Mouse (Mus musculus): ENCODE measurements around the gene Foxn1. TPM values are rescaled to one million over a fixed set of nuclear protein-coding genes. Genes with fewer than 3 reads are reported as not detected.
A peak's percentile ranks its signal among the peaks of the same experiment; 100 is the strongest.

The Foxn1 gene
- total RNA-seq, 2 experiments from 2014 or later, result not detected

DNA sequence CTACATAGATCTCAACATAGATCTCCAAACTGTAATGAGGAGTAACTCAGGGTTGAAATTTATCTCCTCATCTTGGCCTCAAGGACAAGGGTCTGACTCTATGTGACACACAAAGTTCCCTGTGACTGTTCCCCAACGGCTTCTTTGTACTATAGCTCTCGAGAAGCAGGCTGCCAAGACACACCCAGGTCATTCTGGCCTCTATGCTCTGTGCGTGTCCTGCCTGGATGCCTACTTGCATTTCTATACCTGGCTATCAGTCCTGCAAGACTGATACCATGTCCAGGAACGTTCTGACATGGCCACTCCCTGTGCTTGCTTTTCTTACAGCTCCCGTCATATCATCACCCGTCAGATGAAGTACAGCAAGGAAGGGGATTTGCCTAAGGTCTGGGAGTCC, 15.7 kb upstream of the Foxn1 start:
- no peak for DNase-seq (ENCODE audit: low spot score in 2 of 2)
- intact Hi-C loops (cut with DNase I), result no loop called here

DNA sequence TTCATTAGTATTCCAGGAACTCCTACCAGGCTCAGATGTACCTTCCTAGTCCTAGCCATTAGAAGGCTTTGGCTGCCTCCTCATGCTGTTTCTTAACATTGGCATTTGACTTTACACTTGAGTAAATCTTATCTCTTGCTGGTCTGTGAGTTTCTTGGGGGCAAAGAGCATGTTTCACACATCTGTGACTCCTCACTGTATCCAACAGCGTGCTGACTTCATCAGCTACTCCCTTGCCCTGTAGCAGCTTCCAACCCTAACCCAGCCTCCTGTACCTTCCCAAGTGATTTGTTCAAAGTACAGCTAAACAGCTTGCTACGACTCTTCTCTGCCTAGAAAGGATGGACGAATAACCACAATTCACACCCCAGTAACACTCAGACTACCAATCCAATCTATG, 15.1 kb upstream of the Foxn1 start:
- intact Hi-C loops (cut with DNase I), result no loop called here
- DNase-seq (ENCODE audit: low spot score in 2 of 2), result no peak

DNA sequence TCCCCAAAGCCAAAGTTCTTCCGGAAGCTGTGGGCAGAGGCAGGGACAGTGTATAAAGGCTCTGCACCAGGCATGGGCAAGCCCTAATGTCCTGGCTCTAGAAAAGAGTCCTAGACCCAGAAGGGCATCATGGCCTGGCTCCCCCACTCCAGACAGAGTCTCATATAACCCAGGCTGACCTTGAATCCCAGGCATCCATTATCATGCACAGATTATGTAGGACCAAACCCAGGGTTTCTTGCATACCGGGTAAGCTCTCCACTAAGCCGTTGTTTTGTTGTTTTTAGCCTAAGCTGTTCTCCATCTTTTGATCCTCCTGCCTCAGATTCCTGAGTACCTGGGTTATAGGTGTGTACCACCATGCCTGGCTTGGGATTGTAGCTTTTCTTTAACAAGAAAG, 14.6 kb upstream of the Foxn1 start:
- DNase-seq (ENCODE audit: low spot score in 2 of 2), result no peak
- intact Hi-C loops (cut with DNase I), result no loop called here

- DNase-seq (ENCODE audit: low spot score in 2 of 2), result peak; percentile 87 to 91
- intact Hi-C loops (cut with DNase I), result loop anchor here (1.0 kb wide), 1 partner anchor 39 kb away; no protein-coding TSS in a partner anchor
These were observed 13.3 kb upstream of the Foxn1 start for GRCm38 (mm10) chr11:78399680-78400079.

DNA sequence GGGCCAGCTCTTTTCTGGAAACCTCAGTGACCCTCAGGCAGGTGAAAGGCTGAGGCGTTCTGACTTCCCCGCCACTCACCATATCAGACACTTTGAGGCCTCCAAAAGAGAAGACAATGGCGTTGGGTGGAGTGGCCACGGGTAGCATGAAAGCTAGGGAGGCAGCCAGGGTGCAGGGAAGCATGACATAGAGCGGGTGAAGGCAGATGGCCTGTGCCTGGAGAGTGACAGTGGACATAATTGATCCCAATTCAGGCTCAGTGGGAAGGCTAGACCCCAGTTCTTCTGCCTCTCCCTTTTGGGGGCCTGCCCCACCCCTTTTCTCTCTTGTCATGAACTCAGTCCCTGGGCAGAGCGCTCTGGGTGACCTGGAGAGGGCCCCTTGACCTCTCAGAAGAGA, 11.9 kb upstream of the Foxn1 start:
- intact Hi-C loops (cut with DNase I), result no loop called here
- DNase-seq (ENCODE audit: low spot score in 2 of 2), result no peak

DNA sequence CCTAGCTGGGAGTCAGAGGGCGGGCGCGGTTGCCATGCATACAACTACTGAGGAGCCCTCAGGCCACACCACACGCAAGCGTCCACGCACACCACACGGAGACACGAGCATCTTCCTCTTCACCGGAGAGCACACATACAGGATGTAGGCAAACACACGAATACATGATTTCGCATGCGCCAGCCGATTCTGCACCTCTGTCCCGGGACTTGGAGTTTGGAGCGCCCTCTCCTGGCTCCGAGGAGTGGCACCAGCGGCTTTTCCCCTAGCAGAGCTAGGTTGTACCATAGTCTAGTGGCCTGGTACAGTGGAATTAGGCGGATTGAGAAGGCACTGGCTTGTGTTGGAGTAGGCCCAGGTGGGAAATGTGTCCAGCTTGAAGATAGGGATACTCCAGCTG, 11.0 kb upstream of the Foxn1 start:
- intact Hi-C loops (cut with DNase I), result no loop called here
- DNase-seq (ENCODE audit: low spot score in 2 of 2), result peak; percentile 55 to 60

- DNase-seq (ENCODE audit: low spot score in 2 of 2), result no peak
- intact Hi-C loops (cut with DNase I), result no loop called here
These were observed 10.6 kb upstream of the Foxn1 start for GRCm38 (mm10) chr11:78396950-78397349.

DNA sequence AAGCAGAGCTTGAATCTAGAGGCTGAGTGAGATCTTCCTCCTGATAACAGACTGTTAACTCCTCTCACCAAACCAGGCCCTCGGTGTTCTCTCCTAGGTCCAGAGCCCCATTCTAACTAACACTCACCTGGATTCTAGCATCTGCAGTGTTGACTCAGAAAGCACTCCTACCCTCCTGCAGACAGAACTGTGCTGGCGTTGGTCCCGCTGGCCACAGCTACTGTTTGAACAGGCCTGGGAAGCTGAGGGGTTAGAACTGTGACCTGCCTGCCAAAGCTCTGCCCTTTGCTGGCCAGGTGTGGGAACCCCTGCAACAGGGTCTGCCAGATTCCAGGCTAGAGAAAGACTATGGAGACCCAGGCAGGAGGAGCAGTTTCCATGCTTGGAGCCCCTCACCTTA, 6.4 kb upstream of the Foxn1 start:
- intact Hi-C loops (cut with DNase I), result no loop called here

DNA sequence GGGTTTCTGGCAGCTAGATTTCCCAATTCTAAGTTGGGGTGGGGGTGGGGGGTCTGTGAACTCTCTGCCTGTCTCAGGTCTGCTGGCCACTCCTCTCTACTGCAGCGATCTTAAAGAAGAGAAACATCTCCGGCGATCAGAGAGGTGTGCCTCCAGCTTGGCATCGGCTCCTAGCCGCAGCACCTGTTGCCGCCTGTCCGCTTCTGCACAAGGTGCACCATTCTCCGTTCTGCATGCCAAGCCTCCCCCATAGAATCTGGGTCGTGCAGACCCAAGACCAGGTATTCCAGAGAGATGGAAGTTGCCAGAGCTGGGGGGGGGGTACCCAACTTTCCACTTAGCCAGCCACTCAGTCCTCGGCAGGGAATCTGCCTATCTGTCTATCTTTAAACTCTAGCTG, 582 bp downstream of the Foxn1 start:
- no peak for DNase-seq (ENCODE audit: low spot score in 2 of 2)
- intact Hi-C loops (cut with DNase I), result loop anchor here (1.0 kb wide), 1 partner anchor 29 kb away; no protein-coding TSS in a partner anchor

More for the DNA sequence above, 6.4 kb upstream of the Foxn1 start:
- no peak for DNase-seq (ENCODE audit: low spot score in 2 of 2)

GRCm38 (mm10) chr11:78382701-78383100, 3.7 kb downstream of the Foxn1 start:
- no peak for DNase-seq (ENCODE audit: low spot score in 2 of 2)
- intact Hi-C loops (cut with DNase I), result no loop called here

GRCm38 (mm10) chr11:78382286-78382685, 4.1 kb downstream of the Foxn1 start:
- intact Hi-C loops (cut with DNase I), result no loop called here
- no peak for DNase-seq (ENCODE audit: low spot score in 2 of 2)

DNA sequence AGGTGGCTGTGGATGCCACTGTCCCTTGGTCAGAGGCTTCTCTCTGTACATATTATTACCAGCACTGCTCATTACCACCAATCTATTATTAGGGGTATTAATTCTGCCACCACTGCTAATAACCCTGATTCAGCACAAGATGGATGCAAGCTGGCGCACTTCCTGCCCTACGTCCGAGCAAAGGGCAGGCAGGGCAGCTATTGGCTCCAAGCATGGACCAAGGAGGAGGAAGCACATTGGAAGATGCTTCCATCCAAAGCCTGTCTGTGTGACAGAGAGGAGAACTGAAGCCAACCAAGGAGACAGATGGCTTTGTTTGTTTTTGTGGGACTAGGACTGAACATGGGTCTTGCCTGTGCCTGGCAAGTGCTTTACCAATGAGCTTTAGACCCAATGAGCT, 5.4 kb downstream of the Foxn1 start:
- intact Hi-C loops (cut with DNase I), result no loop called here
- no peak for DNase-seq (ENCODE audit: low spot score in 2 of 2)

DNA sequence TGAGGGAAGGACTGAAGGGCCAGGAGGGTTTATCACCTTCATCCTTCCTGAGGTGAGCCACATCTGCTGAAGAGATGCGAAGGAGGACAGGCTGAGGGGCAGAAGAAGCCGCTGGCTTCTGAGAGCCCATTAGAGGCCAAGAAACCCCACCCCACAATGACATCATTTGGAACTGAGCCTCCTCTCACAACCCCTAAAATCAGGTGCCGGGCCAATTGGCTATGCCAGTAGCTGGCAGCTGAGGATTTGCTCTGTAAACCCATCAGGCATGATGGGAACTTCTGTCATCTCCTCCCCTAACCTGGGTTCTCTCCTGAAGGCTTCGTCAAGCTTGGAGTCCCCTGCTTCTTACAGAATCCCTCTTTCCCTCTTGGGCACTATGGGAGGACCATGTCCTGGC, 6.0 kb downstream of the Foxn1 start:
- intact Hi-C loops (cut with DNase I), result no loop called here
- DNase-seq (ENCODE audit: low spot score in 2 of 2), result no peak

- intact Hi-C loops (cut with DNase I), result no loop called here
- no peak for DNase-seq (ENCODE audit: low spot score in 2 of 2)
These were observed 8.7 kb downstream of the Foxn1 start for GRCm38 (mm10) chr11:78377549-78378159.

DNA sequence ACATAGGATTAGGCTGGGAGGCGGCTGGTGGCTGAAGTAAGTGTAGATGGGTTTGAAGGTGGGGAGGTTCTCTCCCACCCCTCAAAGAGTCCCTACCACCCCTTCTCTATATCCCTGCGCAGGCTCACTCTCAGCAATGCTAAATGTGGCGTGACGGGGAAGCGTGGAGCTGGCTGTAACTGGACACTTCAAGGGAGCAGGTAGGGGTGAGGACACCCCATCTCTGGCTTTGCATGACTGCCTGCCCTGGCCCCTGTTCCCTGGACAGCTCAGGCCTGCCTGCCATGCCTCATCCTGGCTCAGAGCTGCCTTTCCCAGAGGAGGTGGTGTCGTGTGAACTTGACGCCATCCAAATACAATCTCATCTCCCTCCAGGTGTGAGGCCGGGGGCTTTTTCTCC, 12.2 kb downstream of the Foxn1 start:
- DNase-seq (ENCODE audit: low spot score in 2 of 2), result no peak

GRCm38 (mm10) chr11:78372610-78373009, 13.7 kb downstream of the Foxn1 start:
- no peak for DNase-seq (ENCODE audit: low spot score in 2 of 2)
- intact Hi-C loops (cut with DNase I), result no loop called here

More for the DNA sequence above, 12.2 kb downstream of the Foxn1 start:
- intact Hi-C loops (cut with DNase I), result no loop called here

DNA sequence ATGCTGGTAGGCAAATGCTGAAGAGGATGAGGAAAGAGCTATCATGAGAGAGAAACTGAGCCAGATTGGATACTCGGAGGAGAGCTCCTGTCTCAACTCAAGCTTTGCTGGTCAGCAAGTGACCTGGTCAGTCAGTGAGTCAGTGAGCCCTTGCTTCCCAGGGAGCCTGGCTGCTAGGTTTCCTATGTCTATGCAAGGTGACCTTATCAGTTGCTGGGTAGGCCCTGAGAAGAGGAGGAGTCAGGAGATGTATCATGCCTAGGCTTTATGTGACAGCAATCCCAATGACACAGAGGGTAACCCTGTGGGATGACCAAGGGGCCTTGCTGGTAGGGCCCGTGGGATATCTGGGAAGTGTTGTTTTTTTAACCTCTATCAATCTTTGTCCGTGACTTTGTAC, 14.2 kb downstream of the Foxn1 start:
- intact Hi-C loops (cut with DNase I), result no loop called here
- no peak for DNase-seq (ENCODE audit: low spot score in 2 of 2)

- intact Hi-C loops (cut with DNase I), result no loop called here
- no peak for DNase-seq (ENCODE audit: low spot score in 2 of 2)
These were observed 14.6 kb downstream of the Foxn1 start for GRCm38 (mm10) chr11:78371711-78372110.

DNA sequence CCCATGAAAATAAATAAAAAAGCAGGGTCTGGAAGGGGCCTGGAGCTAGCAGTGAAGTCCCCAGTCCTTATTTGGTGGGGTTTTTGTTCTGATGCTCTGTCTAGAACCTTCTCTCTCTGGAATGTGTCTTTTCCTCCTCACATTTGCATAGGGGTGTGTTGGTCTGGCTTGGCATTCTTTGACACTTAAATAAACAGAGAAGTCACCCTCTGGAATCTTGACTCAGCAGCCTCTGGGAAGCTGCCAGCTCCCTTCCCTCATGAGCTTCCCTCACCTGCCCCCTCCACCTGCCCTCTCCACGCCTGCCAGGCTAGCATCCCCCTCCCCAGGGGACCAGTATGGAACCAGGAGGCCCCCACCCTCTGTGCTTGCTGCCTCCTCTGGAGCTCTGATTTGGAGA, 16.0 kb downstream of the Foxn1 start:
- intact Hi-C loops (cut with DNase I), result no loop called here
- DNase-seq (ENCODE audit: low spot score in 2 of 2), result no peak

DNA sequence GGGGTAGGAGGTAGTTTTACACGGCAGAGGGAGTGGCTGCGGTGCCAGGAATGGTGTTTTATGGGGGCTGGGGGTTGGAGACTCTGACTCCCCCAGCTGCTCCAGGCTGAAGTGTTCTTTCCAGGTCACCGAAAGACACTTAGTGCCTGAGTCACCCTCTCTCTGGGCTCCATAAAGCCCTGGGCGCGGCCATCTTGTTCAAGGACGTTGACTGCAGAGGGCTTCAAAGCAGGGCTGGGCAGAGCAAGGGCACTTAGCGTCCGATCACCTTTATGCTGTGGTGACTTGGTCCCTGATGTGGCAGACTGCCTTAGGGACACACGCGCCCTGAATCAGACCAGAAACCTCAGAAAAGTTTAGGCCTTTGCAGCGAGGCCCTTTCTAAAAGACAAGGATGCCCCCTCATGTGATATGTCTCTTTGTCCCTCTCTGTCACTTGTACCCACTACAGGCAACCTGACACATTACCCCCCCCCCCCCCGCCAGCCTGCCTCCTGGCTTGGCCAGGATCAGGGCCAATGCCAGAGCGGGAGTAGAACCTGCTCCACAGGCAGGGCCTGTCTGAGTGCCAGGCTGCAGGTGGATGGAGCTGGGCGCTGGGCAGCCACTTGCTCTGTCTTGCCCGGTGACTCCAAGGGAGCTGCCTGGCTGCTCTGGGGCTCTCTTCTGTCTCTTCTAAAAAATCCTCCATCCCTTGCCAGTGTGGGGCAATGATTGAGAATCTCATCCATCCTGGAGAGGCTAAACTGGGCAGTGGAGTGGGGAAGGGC, 18.7 kb downstream of the Foxn1 start:
- DNase-seq (ENCODE audit: low spot score in 2 of 2), result no peak
- intact Hi-C loops (cut with DNase I), result no loop called here

DNA sequence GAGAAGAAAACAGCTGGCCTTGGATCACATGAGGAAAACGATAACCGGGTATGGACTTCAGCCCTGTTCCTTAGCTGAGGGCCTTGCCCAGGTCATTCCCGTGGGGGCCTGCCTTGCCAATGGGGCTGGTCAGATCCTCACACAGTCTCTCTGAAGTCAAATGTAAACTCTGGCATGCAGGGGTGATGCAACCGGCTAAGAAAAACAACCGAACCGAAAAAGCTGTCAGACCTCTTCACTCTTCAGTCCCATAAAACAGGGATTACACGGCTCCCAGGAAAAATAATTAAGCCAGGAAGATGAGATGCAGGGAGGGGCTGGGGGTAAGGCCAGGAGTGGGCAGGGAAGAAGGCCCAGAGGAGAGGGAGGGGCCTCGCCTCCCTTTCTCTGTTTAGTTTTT, 22.3 kb downstream of the Foxn1 start:
- no peak for DNase-seq (ENCODE audit: low spot score in 2 of 2)
- intact Hi-C loops (cut with DNase I), result no loop called here
